Mouse (Mus musculus) frontal cortex, postnatal 36 days (tissue): ENCODE measurements at regions not wholly inside any gene's neighbourhood (a gene's known extent, or its start where the extent isn't known, plus 50 kb on each side); places are given as distances from the start of the nearest gene placed in this dataset.

ENCODE experiments used
- DNase-seq, 2 experiments: peaks; one replicate each; pipeline ENCODE4 v3.0.0; 2022; ENCODE audit warnings: low spot score in 2 of 2

GRCm38 (mm10) chr16:8351424-8351823, 73.5 kb downstream of the Tmem114 start:
- no peak for DNase-seq

- no peak for DNase-seq
These were observed 75.8 kb downstream of the Tmem114 start for GRCm38 (mm10) chr16:8349148-8349547.

GRCm38 (mm10) chr16:8348645-8349044, 76.3 kb downstream of the Tmem114 start:
- DNase-seq = no peak

GRCm38 (mm10) chr16:8345216-8345615, 79.7 kb downstream of the Tmem114 start:
- no peak for DNase-seq

GRCm38 (mm10) chr16:8333081-8333710, 91.7 kb downstream of the Tmem114 start:
- peak; percentile 40 to 63 for DNase-seq

- DNase-seq = no peak
These were observed 112.9 kb downstream of the Tmem114 start for GRCm38 (mm10) chr16:8311996-8312395.

- peak; percentile 53 to 66 for DNase-seq
These were observed 118.5 kb downstream of the Tmem114 start for GRCm38 (mm10) chr16:8306389-8306788.
